Mouse (Mus musculus) adrenal gland, adult 2 months (tissue): Measurements from ENCODE around the gene Pxylp1. TPM values are rescaled to one million over a fixed set of nuclear protein-coding genes. Genes with fewer than 3 reads are reported as not detected.

Experiments used
- DNase-seq: peaks from one replicate; pipeline ENCODE4 v3.0.0; 2021
- polyA plus RNA-seq: library from polyadenylated mRNA; depleted of rRNA; stranded (reverse); fragments of >200 nt; gene quantifications from 2 replicates; pipeline ENCODE4 v1.2.3, GENCODE M21; 2012
- total RNA-seq, 2 experiments: library from RNA; stranded (reverse); gene quantifications; 2 replicates each; pipeline ENCODE4 v1.2.3; 2021

Pxylp1 gene
- total and polyA plus RNA-seq, 3 experiments, result 2.7 to 13.0 (median 5.6) TPM

- DNase-seq, result no peak
Measured at GRCm38 (mm10) chr9:96890756-96891155, 1.7 kb downstream of the Pxylp1 start.

GRCm38 (mm10) chr9:96890266-96890665 is 2.2 kb downstream of the Pxylp1 start:
- DNase-seq, result no peak

GRCm38 (mm10) chr9:96889345-96890021 is 3.0 kb downstream of the Pxylp1 start:
- peak; percentile 92 for DNase-seq

GRCm38 (mm10) chr9:96888742-96889344 is 3.6 kb downstream of the Pxylp1 start:
- peak; percentile 65 for DNase-seq

- no peak for DNase-seq
Measured at GRCm38 (mm10) chr9:96887954-96888353, 4.5 kb downstream of the Pxylp1 start.

GRCm38 (mm10) chr9:96887492-96887891 is 5.0 kb downstream of the Pxylp1 start:
- no peak for DNase-seq

- peak; percentile 28 for DNase-seq
Measured at GRCm38 (mm10) chr9:96885781-96886180, 6.7 kb downstream of the Pxylp1 start.

- no peak for DNase-seq
Measured at GRCm38 (mm10) chr9:96882496-96883265, 9.8 kb downstream of the Pxylp1 start.

- DNase-seq, result peak; percentile 51
Measured at GRCm38 (mm10) chr9:96881901-96882300, 10.6 kb downstream of the Pxylp1 start.

- DNase-seq, result peak; percentile 78
Measured at GRCm38 (mm10) chr9:96879024-96879423, 13.4 kb downstream of the Pxylp1 start.

- DNase-seq, result no peak
Measured at GRCm38 (mm10) chr9:96878464-96878863, 14.0 kb downstream of the Pxylp1 start.

- DNase-seq, result no peak
Measured at GRCm38 (mm10) chr9:96875704-96876103, 16.8 kb downstream of the Pxylp1 start.

GRCm38 (mm10) chr9:96873082-96873481 is 19.4 kb downstream of the Pxylp1 start:
- peak; percentile 64 for DNase-seq

- DNase-seq, result no peak
Measured at GRCm38 (mm10) chr9:96870104-96870503, 22.4 kb downstream of the Pxylp1 start.

- no peak for DNase-seq
Measured at GRCm38 (mm10) chr9:96869542-96869941, 22.9 kb downstream of the Pxylp1 start.

- peak; percentile 62 for DNase-seq
Measured at GRCm38 (mm10) chr9:96868546-96868945, 23.9 kb downstream of the Pxylp1 start.

GRCm38 (mm10) chr9:96867165-96867564 is 25.3 kb downstream of the Pxylp1 start:
- no peak for DNase-seq

GRCm38 (mm10) chr9:96866196-96866595 is 26.3 kb downstream of the Pxylp1 start:
- peak; percentile 43 for DNase-seq

GRCm38 (mm10) chr9:96865473-96866050 is 26.9 kb downstream of the Pxylp1 start:
- DNase-seq, result no peak

- no peak for DNase-seq
Measured at GRCm38 (mm10) chr9:96863539-96863938, 28.9 kb downstream of the Pxylp1 start.

GRCm38 (mm10) chr9:96862836-96863235 is 29.6 kb downstream of the Pxylp1 start:
- no peak for DNase-seq

GRCm38 (mm10) chr9:96861092-96861487 is 31.4 kb downstream of the Pxylp1 start:
- DNase-seq, result no peak
